Mouse (Mus musculus) forebrain, embryonic 14.5 days (tissue): ENCODE data around the gene Strip1. TPM values are rescaled to one million over a fixed set of nuclear protein-coding genes. Genes with fewer than 3 reads are reported as not detected.

Source experiments
- ATAC-seq: fragments of 200-750 bp; cut with Nextera tagmentation; 2 replicates; pipeline ENCODE4 v1.8.0; 2017; ENCODE audit warnings: mild to moderate bottlenecking, moderate library complexity
- DNase-seq: peaks from one replicate; pipeline ENCODE4 v3.0.0-alpha.2; 2015; ENCODE audit warnings: low spot score
- H3K27ac ChIP-seq: fragments of 300-500 bp; sonication (generic); 2 replicates; pipeline ENCODE4 v1.5.1; 2014; ENCODE audit warnings: low read depth, mild to moderate bottlenecking, control low read depth, low read length, moderate library complexity
- H3K27me3 ChIP-seq: fragments of 300-500 bp; sonication (generic); replicated peaks from 2 replicates; pipeline ENCODE4 v1.6.1; 2014; ENCODE audit warnings: low read length, control low read depth, mixed read lengths; ENCODE audit not compliant: control insufficient read depth, insufficient read depth
- H3K36me3 ChIP-seq: fragments of 300-500 bp; sonication (generic); 2 replicates; pipeline ENCODE4 v1.6.1; 2014; ENCODE audit warnings: low read length, control low read depth; ENCODE audit not compliant: control insufficient read depth, insufficient read depth
- H3K4me1 ChIP-seq: fragments of 300-500 bp; sonication (generic); 2 replicates; pipeline ENCODE4 v1.6.1; 2014; ENCODE audit warnings: antibody characterized with exemption, low read length, control low read depth; ENCODE audit not compliant: control insufficient read depth, insufficient read depth
- H3K4me2 ChIP-seq: fragments of 300-500 bp; sonication (generic); 2 replicates; pipeline ENCODE4 v1.6.1; 2014; ENCODE audit warnings: mild to moderate bottlenecking, control low read depth, low read length
- H3K4me3 ChIP-seq: fragments of 300-500 bp; sonication (generic); 2 replicates; pipeline ENCODE4 v1.5.1; 2014; ENCODE audit warnings: low read depth, low read length, control low read depth
- H3K9ac ChIP-seq: fragments of 300-500 bp; sonication (generic); 2 replicates; pipeline ENCODE4 v1.6.1; 2014; ENCODE audit warnings: mild to moderate bottlenecking, low read length, control low read depth, moderate library complexity
- H3K9me3 ChIP-seq: fragments of 300-500 bp; sonication (generic); replicated peaks from 2 replicates; pipeline ENCODE4 v1.6.1; 2016; ENCODE audit warnings: low read length, control low read depth, mixed read lengths; ENCODE audit not compliant: control insufficient read depth
- WGBS: fragments of 180-500 bp; shearing (Covaris S2); extraction: QIAGEN DNeasy Blood & Tissue Kit; methylation state at CpG from one replicate; pipeline ENCODE4 v1.1.7; 2014; 5-methylcytosine and 5-hydroxymethylcytosine counted together
- polyA plus RNA-seq: library from polyadenylated mRNA; unstranded; fragments of >200 nt; fragmentation: Nextera tagmentation; extraction: Ambion mirVana; gene quantifications from 2 replicates; pipeline ENCODE4 v1.2.1, GENCODE M21; 2014

Strip1 gene
- polyA plus RNA-seq = 134 and 141 TPM in 2 replicates

DNA sequence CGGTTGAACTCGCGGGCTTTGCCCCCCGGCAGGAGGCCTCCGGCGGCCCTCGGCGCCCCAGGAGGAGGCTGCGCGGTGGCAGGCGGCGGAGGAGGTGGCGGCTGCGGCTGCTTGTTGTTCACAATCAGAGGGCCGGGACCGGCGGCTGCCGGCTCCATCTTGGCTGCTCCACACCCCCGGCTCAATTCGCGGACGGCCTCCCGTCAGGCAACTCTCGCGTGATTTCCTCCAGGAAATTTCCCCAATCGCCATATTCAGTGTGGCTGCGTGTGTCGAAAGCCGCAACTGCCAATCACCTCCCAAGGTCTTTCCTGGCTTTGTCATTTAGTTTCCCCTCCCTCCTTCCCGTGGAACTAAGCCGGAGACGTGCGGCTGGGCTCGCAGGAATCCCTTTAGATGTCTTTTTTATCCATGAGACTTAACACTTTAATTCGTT is at the start of gene Strip1:
Strip1 (minus strand) TSS at position 172 of the 436 bp plus-strand sequence.
- Histone ChIP-seq H3K36me3 (peaks cover 24% of the 10 kb centered on the region), H3K9me3 (no peaks in the 10 kb centered on the region), H3K4me2 (peak within 1 kb of the TSS; percentile 71), H3K27ac (peak within 1 kb of the TSS; percentile 91), H3K9ac (peak within 1 kb of the TSS; percentile 95), H3K27me3 (no peaks in the 10 kb centered on the region), H3K4me3 (peak within 1 kb of the TSS; percentile 78), H3K4me1 (peaks cover 11% of the 10 kb centered on the region)
- ATAC-seq (peak; percentile 98), DNase-seq (peak; percentile 99)
- 0% methylated on average over 34 of the region's 35 CpGs for WGBS

DNA sequence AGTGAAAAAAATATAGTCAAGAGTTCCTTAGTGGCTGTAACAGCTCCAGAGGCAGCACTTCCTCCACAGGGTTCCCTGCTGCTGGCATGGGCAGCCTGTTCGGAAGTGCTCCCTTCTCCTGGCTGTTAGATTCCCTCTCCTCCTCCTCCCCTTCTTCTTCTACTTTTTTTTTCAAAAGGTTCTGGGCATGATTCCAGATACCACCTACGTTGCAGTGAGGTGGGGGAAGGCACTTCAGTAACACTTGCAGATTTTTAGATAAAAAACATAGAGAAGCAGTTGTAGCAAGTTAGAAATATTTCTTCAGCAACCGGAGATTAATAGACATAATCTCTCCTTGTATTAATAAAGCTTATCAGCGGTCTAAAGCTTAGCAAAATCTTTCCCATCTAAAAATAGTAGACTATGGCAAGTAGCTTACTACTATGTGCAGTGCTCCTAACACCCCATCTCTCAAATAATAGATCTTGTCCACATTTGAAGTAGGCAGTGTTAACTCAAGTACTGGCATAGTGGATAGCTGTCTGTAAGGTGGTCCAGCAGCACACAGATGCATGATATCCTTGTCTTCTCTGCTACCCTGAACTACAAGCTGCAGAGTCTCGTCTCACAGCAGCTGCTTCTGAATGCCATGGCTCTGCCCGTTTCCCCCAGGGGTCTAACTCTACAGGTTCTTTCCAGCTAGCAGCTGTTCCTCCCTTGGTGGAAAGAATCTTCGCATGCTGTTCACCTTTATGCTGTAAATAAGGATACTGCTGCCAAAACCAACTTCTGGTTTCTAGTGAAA is 49.5 kb upstream of the Strip1 start:
- H3K9me3 ChIP-seq = no peaks in the 10 kb centered on the region
- peak overlapping the region; percentile 33; the same call in 1 of the 2 replicates for H3K27ac ChIP-seq
- peak overlapping the region; percentile 5; the same call in 1 of the 2 replicates for H3K9ac ChIP-seq
- peaks cover 18% of the 10 kb centered on the region for H3K4me1 ChIP-seq
- DNase-seq = peak; percentile 76
- ATAC-seq = peak; percentile 57; the same call in 1 of the 2 replicates
- no peaks in the 10 kb centered on the region for H3K27me3 ChIP-seq
- no peak overlapping the region for H3K4me3 ChIP-seq
- peaks cover 8% of the 10 kb centered on the region for H3K36me3 ChIP-seq
- WGBS = 29% methylated on average over 7 of the region's 7 CpGs
- H3K4me2 ChIP-seq = no peak overlapping the region

DNA sequence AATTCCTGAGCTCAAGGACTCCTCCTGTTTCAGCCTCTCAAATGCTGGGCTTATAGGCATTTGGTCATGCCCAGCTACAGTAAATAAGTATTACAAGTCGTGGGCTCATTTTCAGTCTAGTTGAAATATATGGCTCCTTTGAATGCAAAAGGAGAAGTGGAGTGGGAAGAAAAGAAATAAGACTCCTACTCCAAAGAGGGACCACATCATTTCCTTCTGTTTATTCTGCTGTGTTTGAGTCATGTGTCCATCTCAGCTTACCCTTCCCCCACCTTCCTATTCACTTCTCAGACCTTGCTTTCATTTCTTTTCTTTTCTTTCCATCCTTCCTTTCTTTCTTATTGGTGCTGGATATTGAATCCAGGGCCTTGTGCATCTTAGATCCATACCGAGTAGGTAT is 40.0 kb upstream of the Strip1 start:
- Histone ChIP-seq H3K27me3 (no peaks in the 10 kb centered on the region), H3K36me3 (peaks cover 86% of the 10 kb centered on the region), H3K4me2 (no peak overlapping the region), H3K4me1 (no peaks in the 10 kb centered on the region), H3K27ac (no peak overlapping the region), H3K9ac (no peak overlapping the region), H3K9me3 (no peaks in the 10 kb centered on the region), H3K4me3 (no peak overlapping the region)
- DNase-seq (no peak), ATAC-seq (no peak)
- 91% methylated on average over 2 of the region's 2 CpGs for WGBS

GRCm38 (mm10) chr3:107670500-107670899 is 39.0 kb upstream of the Strip1 start:
- no peaks in the 10 kb centered on the region for H3K4me1 ChIP-seq
- 90% methylated on average over 4 of the region's 4 CpGs for WGBS
- H3K27me3 ChIP-seq = no peaks in the 10 kb centered on the region
- H3K36me3 ChIP-seq = peaks cover 90% of the 10 kb centered on the region
- no peak overlapping the region for H3K27ac ChIP-seq
- no peak for ATAC-seq
- no peak overlapping the region for H3K4me2 ChIP-seq
- no peaks in the 10 kb centered on the region for H3K9me3 ChIP-seq
- no peak overlapping the region for H3K4me3 ChIP-seq
- no peak for DNase-seq
- H3K9ac ChIP-seq = no peak overlapping the region

- Histone ChIP-seq H3K27ac (no peak overlapping the region), H3K4me2 (no peak overlapping the region), H3K9me3 (no peaks in the 10 kb centered on the region), H3K36me3 (peaks cover 90% of the 10 kb centered on the region), H3K9ac (no peak overlapping the region), H3K27me3 (no peaks in the 10 kb centered on the region), H3K4me1 (no peaks in the 10 kb centered on the region), H3K4me3 (no peak overlapping the region)
- WGBS = 92% methylated on average over 7 of the region's 7 CpGs
- DNase-seq = no peak
- ATAC-seq = no peak
Measured at GRCm38 (mm10) chr3:107668786-107669185, 37.3 kb upstream of the Strip1 start.

GRCm38 (mm10) chr3:107667426-107667825 is 35.9 kb upstream of the Strip1 start:
- Histone ChIP-seq H3K36me3 (peaks cover 94% of the 10 kb centered on the region), H3K9me3 (no peaks in the 10 kb centered on the region), H3K4me2 (no peak overlapping the region), H3K4me1 (no peaks in the 10 kb centered on the region), H3K27ac (no peak overlapping the region), H3K27me3 (no peaks in the 10 kb centered on the region), H3K9ac (no peak overlapping the region), H3K4me3 (no peak overlapping the region)
- 88% methylated on average over 6 of the region's 6 CpGs for WGBS
- ATAC-seq (no peak), DNase-seq (no peak)

GRCm38 (mm10) chr3:107664641-107665040 is 33.1 kb upstream of the Strip1 start:
- Histone ChIP-seq H3K27ac (no peak overlapping the region), H3K9me3 (no peaks in the 10 kb centered on the region), H3K9ac (no peak overlapping the region), H3K36me3 (peaks cover 94% of the 10 kb centered on the region), H3K4me1 (no peaks in the 10 kb centered on the region), H3K4me2 (no peak overlapping the region), H3K4me3 (no peak overlapping the region), H3K27me3 (no peaks in the 10 kb centered on the region)
- WGBS = 94% methylated on average over 1 of the region's 1 CpGs
- ATAC-seq (no peak), DNase-seq (no peak)

GRCm38 (mm10) chr3:107659000-107659399 is 27.5 kb upstream of the Strip1 start:
- Histone ChIP-seq H3K36me3 (peaks cover 45% of the 10 kb centered on the region), H3K4me2 (no peak overlapping the region), H3K4me1 (no peaks in the 10 kb centered on the region), H3K4me3 (no peak overlapping the region), H3K27me3 (no peaks in the 10 kb centered on the region), H3K9ac (no peak overlapping the region), H3K9me3 (no peaks in the 10 kb centered on the region), H3K27ac (no peak overlapping the region)
- ATAC-seq (no peak), DNase-seq (peak; percentile 17)
- WGBS = 82% methylated on average over 1 of the region's 1 CpGs

DNA sequence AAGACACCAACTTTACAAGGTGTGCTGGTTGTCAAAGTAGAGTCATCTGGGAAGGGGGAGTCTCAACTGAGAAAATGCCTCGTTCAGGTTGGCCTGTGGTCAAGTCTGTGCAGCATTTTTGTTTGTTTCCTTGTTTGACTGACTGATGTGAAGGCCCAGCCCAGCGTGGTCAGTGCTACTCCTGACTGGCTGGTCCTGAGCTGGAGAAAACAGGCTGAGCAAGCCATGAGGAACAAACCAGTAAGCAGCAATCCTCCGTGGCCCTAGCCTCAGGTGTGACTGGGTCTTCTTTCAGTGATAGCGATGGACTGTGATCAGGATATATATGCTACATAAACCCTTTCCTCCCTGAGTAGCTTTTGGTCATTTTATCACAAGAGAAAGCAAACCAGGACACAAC is 25.4 kb upstream of the Strip1 start:
- H3K4me1 ChIP-seq = no peaks in the 10 kb centered on the region
- no peak for ATAC-seq

More for the DNA sequence above, 25.4 kb upstream of the Strip1 start:
- H3K9ac ChIP-seq = no peak overlapping the region
- H3K27me3 ChIP-seq = no peaks in the 10 kb centered on the region
- H3K4me2 ChIP-seq = no peak overlapping the region
- H3K27ac ChIP-seq = no peak overlapping the region
- peaks cover 24% of the 10 kb centered on the region for H3K36me3 ChIP-seq
- DNase-seq = no peak
- H3K9me3 ChIP-seq = no peaks in the 10 kb centered on the region
- 83% methylated on average over 4 of the region's 4 CpGs for WGBS
- H3K4me3 ChIP-seq = no peak overlapping the region
